Mouse (Mus musculus): ENCODE results near the gene Bnc2. TPM values are rescaled to one million over a fixed set of nuclear protein-coding genes. Genes with fewer than 3 reads are reported as not detected.

Bnc2 gene
- polyA plus RNA-seq, 1 experiment from 2014 or later = 4.4 TPM

DNA sequence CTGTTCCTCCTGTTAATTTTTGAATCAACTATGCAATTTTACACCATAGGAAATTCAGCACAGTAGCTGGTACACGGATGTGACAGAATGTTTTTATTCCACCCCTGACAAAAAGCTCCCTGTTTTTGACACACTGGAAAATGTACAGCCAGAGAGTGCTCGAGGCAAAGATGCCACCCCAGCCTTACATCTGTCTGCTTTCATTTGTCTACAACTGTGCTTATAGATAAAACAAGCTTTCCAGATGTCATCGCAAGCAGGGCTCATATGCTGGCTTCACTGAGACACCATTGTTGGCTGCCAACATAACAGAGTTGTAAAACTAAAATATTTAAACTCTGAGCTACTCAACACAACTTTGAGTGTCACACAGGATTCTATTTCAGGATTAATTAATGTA is 343.6 kb downstream of the Bnc2 start:
- Histone ChIP-seq H3K4me2 (ENCODE audit: low read length) (no peak overlapping the region), H3K9ac (ENCODE audit: low read depth, low read length) (no peak overlapping the region), H3K36me3 (ENCODE audit: insufficient read depth, low read length) (no peaks in the 10 kb centered on the region), H3K4me1 (replicated peaks; ENCODE audit: insufficient read depth, low read length) (no peaks in the 10 kb centered on the region), H3K27ac (no peak overlapping the region), H3K4me3 (replicated peaks; ENCODE audit: low read depth, low read length) (no peak overlapping the region), H3K9me3 (replicated peaks; ENCODE audit: low read length) (no peaks in the 10 kb centered on the region), H3K27me3 (ENCODE audit: insufficient read depth, low read length) (no peaks in the 10 kb centered on the region)
- no peak for TF ChIP-seq CTCF (IDR thresholded peaks at IDR 0.05; ENCODE audit: low read depth)
- no peak for ATAC-seq (replicated peaks; ENCODE audit: low FRiP score, low read depth)
- 64% methylated on average over 3 of the region's 3 CpGs for WGBS
- DNase-seq (ENCODE audit: low spot score) = no peak

GRCm38 (mm10) chr4:84330509-84330908 is 344.6 kb downstream of the Bnc2 start:
- H3K9ac ChIP-seq (ENCODE audit: low read depth, low read length) = no peak overlapping the region
- 88% methylated on average over 4 of the region's 4 CpGs for WGBS
- no peaks in the 10 kb centered on the region for H3K4me1 ChIP-seq (replicated peaks; ENCODE audit: insufficient read depth, low read length)
- H3K27ac ChIP-seq = no peak overlapping the region
- H3K4me3 ChIP-seq (replicated peaks; ENCODE audit: low read depth, low read length) = no peak overlapping the region
- ATAC-seq (replicated peaks; ENCODE audit: low FRiP score, low read depth) (no peak), DNase-seq (ENCODE audit: low spot score) (no peak)
- H3K27me3 ChIP-seq (ENCODE audit: insufficient read depth, low read length) = no peaks in the 10 kb centered on the region
- H3K4me2 ChIP-seq (ENCODE audit: low read length) = no peak overlapping the region
- no peaks in the 10 kb centered on the region for H3K9me3 ChIP-seq (replicated peaks; ENCODE audit: low read length)
- no peaks in the 10 kb centered on the region for H3K36me3 ChIP-seq (ENCODE audit: insufficient read depth, low read length)
- no peak for TF ChIP-seq CTCF (IDR thresholded peaks at IDR 0.05; ENCODE audit: low read depth)

DNA sequence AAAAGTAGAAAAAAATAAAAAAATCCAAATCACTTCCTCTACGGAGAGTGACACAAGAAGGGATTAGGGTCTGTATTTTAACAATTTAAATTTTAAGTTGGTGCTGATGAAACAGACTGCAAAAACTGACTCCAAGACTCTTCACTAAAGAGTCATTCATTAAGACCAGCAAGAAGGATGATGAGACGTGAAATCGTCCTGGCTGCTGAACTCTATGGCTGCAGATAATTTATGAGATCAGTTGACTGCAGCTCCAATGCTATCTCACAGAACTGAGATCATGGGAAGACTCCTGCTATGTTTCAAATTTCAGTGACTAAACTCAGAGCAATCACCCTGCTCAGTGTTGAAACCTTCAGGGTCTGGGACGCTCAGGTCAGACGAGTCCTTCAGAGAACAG is 345.4 kb downstream of the Bnc2 start:
- ATAC-seq (replicated peaks; ENCODE audit: low FRiP score, low read depth) (no peak), DNase-seq (ENCODE audit: low spot score) (no peak)
- Histone ChIP-seq H3K4me3 (replicated peaks; ENCODE audit: low read depth, low read length) (no peak overlapping the region), H3K9ac (ENCODE audit: low read depth, low read length) (no peak overlapping the region), H3K27me3 (ENCODE audit: insufficient read depth, low read length) (no peaks in the 10 kb centered on the region), H3K4me2 (ENCODE audit: low read length) (no peak overlapping the region), H3K9me3 (replicated peaks; ENCODE audit: low read length) (no peaks in the 10 kb centered on the region), H3K27ac (no peak overlapping the region), H3K36me3 (ENCODE audit: insufficient read depth, low read length) (no peaks in the 10 kb centered on the region), H3K4me1 (replicated peaks; ENCODE audit: insufficient read depth, low read length) (no peaks in the 10 kb centered on the region)
- no peak for TF ChIP-seq CTCF (IDR thresholded peaks at IDR 0.05; ENCODE audit: low read depth)
- 47% methylated on average over 5 of the region's 5 CpGs for WGBS

GRCm38 (mm10) chr4:84324371-84324770 is 350.7 kb downstream of the Bnc2 start:
- 80% methylated on average over 4 of the region's 4 CpGs for WGBS
- no peak for TF ChIP-seq CTCF (IDR thresholded peaks at IDR 0.05; ENCODE audit: low read depth)
- Histone ChIP-seq H3K4me3 (replicated peaks; ENCODE audit: low read depth, low read length) (no peak overlapping the region), H3K4me1 (replicated peaks; ENCODE audit: insufficient read depth, low read length) (no peaks in the 10 kb centered on the region), H3K4me2 (ENCODE audit: low read length) (no peak overlapping the region), H3K27me3 (ENCODE audit: insufficient read depth, low read length) (no peaks in the 10 kb centered on the region), H3K9ac (ENCODE audit: low read depth, low read length) (no peak overlapping the region), H3K36me3 (ENCODE audit: insufficient read depth, low read length) (no peaks in the 10 kb centered on the region), H3K9me3 (replicated peaks; ENCODE audit: low read length) (no peaks in the 10 kb centered on the region), H3K27ac (no peak overlapping the region)
- ATAC-seq (replicated peaks; ENCODE audit: low FRiP score, low read depth) = no peak
- no peak for DNase-seq (ENCODE audit: low spot score)

GRCm38 (mm10) chr4:84321598-84321997 is 353.5 kb downstream of the Bnc2 start:
- no peak for ATAC-seq (replicated peaks; ENCODE audit: low FRiP score, low read depth)
- WGBS = 53% methylated on average over 2 of the region's 2 CpGs
- Histone ChIP-seq H3K27ac (no peak overlapping the region), H3K4me3 (replicated peaks; ENCODE audit: low read depth, low read length) (no peak overlapping the region), H3K4me2 (ENCODE audit: low read length) (no peak overlapping the region), H3K27me3 (ENCODE audit: insufficient read depth, low read length) (no peaks in the 10 kb centered on the region), H3K4me1 (replicated peaks; ENCODE audit: insufficient read depth, low read length) (no peaks in the 10 kb centered on the region), H3K9ac (ENCODE audit: low read depth, low read length) (no peak overlapping the region), H3K36me3 (ENCODE audit: insufficient read depth, low read length) (no peaks in the 10 kb centered on the region), H3K9me3 (replicated peaks; ENCODE audit: low read length) (no peaks in the 10 kb centered on the region)
- no peak for TF ChIP-seq CTCF (IDR thresholded peaks at IDR 0.05; ENCODE audit: low read depth)
- DNase-seq (ENCODE audit: low spot score) = no peak

- DNase-seq (ENCODE audit: low spot score) (no peak), ATAC-seq (replicated peaks; ENCODE audit: low FRiP score, low read depth) (no peak)
- H3K27me3 ChIP-seq (ENCODE audit: insufficient read depth, low read length) = no peaks in the 10 kb centered on the region
- H3K27ac ChIP-seq = no peak overlapping the region
- H3K4me3 ChIP-seq (replicated peaks; ENCODE audit: low read depth, low read length) = no peak overlapping the region
- H3K4me1 ChIP-seq (replicated peaks; ENCODE audit: insufficient read depth, low read length) = no peaks in the 10 kb centered on the region
- no peaks in the 10 kb centered on the region for H3K9me3 ChIP-seq (replicated peaks; ENCODE audit: low read length)
- H3K9ac ChIP-seq (ENCODE audit: low read depth, low read length) = no peak overlapping the region
- H3K4me2 ChIP-seq (ENCODE audit: low read length) = no peak overlapping the region
- no peak for TF ChIP-seq CTCF (IDR thresholded peaks at IDR 0.05; ENCODE audit: low read depth)
- WGBS = 93% methylated on average over 3 of the region's 3 CpGs
- no peaks in the 10 kb centered on the region for H3K36me3 ChIP-seq (ENCODE audit: insufficient read depth, low read length)
These were observed 357.7 kb downstream of the Bnc2 start for GRCm38 (mm10) chr4:84317421-84317820.

GRCm38 (mm10) chr4:84311371-84311770 is 363.7 kb downstream of the Bnc2 start:
- no peaks in the 10 kb centered on the region for H3K9me3 ChIP-seq (replicated peaks; ENCODE audit: low read length)
- DNase-seq (ENCODE audit: low spot score) = no peak
- WGBS = 67% methylated on average over 2 of the region's 2 CpGs
- no peak overlapping the region for H3K4me3 ChIP-seq (replicated peaks; ENCODE audit: low read depth, low read length)
- H3K4me1 ChIP-seq (replicated peaks; ENCODE audit: insufficient read depth, low read length) = no peaks in the 10 kb centered on the region
- H3K36me3 ChIP-seq (ENCODE audit: insufficient read depth, low read length) = no peaks in the 10 kb centered on the region
- no peak overlapping the region for H3K9ac ChIP-seq (ENCODE audit: low read depth, low read length)
- no peak for TF ChIP-seq CTCF (IDR thresholded peaks at IDR 0.05; ENCODE audit: low read depth)
- no peaks in the 10 kb centered on the region for H3K27me3 ChIP-seq (ENCODE audit: insufficient read depth, low read length)
- ATAC-seq (replicated peaks; ENCODE audit: low FRiP score, low read depth) = no peak
- no peak overlapping the region for H3K27ac ChIP-seq
- H3K4me2 ChIP-seq (ENCODE audit: low read length) = no peak overlapping the region

All from kidney, postnatal 0 days (tissue).